Mouse (Mus musculus): ENCODE measurements at regions not wholly inside any gene's neighbourhood (a gene's known extent, or its start where the extent isn't known, plus 50 kb on each side); places are given as distances from the start of the nearest gene placed in this dataset.

GRCm38 (mm10) chr16:55571106-55571505 is 267.6 kb downstream of the Nfkbiz start:
- TF ChIP-seq CTCF (IDR thresholded peaks at IDR 0.05; ENCODE audit: low read depth, low read length), result no peak
- no peak for TF ChIP-seq GATA1 (IDR thresholded peaks at IDR 0.05; ENCODE audit: borderline replicate concordance, low read length)
